Mouse (Mus musculus): ENCODE measurements around the gene Gal3st4.
"Not testable (repeated sequence)": the region's sequence is repeated elsewhere in the genome, so short reads cannot be mapped to it uniquely, and the experiment has no call there.

The Gal3st4 gene

DNA sequence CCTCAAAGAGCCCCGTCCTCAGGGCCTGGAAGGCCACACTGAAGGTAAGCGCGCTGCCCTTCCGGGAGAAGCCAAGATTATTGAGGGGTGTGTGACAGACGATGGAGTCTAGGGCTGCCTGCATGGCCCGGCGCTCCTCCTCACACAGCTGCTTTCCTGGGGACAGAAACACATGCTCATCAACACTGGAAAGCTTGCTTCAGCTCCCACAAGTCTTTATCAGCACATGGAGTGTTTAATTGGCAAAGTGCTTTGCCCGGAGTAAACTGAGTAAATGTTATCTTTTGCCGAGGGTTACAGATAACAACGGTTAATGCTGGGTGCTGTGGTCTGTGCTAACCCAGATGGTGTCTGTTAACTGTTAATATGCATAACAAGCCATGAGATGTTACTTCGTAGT is 11.8 kb downstream of the Gal3st4 start:
- no peak for DNase-seq

DNA sequence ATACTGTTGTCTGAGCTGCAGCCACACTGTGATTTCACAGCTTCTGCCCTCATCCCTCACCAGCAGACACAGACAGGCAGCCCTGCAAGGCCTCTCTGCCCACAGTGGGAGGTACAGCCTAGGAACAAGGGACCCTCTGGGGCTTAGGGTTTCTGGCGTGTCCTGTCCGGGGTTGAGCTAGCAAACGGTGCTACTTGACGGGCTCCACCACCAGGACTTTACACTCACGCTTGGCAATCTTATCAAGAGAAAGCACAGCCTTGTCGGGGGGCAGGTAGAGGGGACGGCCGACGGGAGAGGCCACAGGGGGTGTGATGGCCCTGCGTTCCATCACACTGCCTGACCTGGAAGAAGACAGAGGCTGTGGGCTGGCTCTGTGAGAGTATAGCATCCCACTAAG is 12.6 kb downstream of the Gal3st4 start:
- no peak for DNase-seq

DNA sequence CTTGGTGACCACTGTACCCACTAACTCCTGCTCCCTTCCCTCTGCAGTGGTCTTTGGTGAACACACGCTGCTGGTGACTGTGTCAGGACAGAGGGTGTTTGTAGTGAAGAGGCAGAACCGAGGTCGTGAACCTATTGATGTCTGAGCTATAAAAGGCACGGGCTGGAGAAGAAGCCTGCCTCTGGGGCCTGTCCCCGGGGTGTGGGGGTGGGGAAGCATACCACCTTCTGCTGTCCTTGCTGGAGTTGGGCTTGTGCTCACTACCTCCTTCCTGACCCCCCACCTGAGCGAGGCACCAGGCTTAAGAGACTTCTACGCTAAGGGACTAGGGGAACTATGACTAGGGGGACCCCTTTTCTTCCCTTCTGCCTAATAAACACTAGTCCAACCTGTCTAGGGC is 13.6 kb downstream of the Gal3st4 start:
- no peak for DNase-seq

DNA sequence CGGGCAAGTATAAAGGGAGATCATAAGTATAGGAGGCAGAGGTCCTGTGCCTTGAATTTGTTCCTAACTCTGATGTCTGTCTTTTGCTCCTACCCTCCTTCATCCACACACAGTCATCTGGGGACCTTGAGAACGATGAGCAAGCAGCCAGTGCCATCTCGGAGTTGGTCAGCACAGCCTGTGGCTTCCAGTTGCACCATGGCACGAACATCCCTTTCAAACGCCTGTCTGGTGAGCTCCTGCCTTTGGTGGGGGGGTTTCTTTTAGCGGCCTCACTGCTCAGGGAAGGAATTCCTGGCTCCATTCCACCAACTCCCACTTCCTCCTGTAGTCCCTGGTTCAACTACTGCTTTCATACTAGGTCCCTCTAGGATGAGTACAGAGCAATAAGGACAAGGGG is 14.1 kb downstream of the Gal3st4 start:
- DNase-seq, result no peak

DNA sequence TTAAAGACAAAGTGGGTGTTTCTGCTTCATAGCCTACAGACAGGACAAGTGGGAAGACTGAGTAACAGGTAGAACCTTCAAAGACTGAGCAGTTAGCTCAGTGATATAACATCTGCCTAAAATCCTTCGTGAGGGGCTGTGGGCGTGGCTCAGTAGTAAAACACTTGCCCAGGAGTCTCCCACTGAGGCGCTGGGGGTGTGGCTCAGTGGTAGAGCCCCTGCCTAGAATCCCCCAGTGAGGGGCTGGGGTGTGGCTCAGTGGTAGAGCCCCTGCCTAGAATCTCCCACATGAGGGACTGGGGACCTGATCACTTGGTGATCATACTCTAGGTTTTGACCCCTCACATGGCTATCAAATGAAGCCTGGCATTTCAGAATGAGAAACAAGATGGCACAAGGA is 14.6 kb downstream of the Gal3st4 start:
- no peak for DNase-seq

DNA sequence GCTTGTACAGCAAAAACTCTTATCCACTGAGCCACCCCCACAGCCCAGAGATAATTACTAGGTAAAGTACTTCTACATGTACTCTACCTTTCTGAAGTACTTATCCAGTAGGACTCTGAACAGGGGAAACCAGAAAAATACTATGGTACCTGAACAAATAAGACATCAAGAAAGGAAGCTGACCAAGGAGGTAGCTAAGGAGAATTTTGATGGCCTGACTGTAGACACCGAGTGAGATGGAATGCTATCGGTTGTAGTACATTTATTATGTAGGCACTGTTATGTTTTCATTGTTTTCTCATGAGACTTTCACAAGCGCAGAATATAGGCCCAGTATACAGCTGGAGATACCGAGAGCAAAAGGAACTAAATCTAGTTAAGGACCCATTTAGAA is 15.1 kb downstream of the Gal3st4 start:
- DNase-seq, result no peak

DNA sequence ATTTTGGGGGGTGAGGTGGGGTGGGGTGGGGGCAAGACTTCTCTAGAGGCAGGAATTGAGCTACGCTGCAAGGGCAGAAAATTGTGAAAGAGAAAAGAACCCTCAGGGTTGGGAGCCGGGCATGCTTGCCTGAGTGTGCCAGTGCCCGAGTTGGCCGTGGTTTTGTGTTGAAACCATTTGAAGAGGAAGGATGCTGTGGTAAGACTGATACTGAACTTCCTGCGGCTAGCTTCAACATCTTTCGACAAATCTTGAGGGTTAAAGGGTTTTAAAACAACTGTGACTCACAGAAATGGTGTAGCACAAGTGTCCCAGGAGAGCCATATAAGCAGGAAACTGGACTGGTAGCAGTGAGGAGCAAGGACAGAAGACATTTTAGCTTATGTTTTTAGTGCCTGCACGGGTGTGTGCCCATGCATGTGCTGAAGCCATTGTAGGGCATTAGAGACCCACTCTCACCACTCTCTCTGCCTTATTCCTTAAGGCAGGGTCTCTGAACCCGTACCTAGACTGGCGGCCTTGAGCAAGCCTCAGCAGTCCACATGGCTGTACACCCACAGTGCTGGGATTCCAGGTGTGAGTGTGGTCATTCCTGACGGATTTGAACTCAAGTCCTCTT is 15.6 kb downstream of the Gal3st4 start:
- DNase-seq, result no peak

DNA sequence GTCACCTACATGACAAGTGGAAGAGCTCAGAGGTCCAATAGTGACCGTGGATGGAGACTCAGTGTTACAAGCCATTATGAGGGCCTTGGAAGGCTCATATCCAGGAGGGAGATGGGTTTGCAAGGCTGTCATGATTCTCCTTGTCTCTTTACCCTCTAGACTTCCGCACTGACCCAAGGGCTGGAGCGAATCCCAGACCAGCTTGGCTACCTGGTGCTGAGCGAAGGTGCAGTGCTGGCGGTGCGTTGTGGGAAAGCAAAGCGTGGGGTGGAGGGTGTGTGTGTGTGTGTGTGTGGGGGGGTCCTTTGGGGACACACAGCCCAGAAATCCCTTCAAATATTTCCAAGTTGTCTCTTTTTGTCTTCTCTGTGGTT is 16.6 kb downstream of the Gal3st4 start:
- DNase-seq, result peak in 1 of 2 experiments; percentile 52

DNA sequence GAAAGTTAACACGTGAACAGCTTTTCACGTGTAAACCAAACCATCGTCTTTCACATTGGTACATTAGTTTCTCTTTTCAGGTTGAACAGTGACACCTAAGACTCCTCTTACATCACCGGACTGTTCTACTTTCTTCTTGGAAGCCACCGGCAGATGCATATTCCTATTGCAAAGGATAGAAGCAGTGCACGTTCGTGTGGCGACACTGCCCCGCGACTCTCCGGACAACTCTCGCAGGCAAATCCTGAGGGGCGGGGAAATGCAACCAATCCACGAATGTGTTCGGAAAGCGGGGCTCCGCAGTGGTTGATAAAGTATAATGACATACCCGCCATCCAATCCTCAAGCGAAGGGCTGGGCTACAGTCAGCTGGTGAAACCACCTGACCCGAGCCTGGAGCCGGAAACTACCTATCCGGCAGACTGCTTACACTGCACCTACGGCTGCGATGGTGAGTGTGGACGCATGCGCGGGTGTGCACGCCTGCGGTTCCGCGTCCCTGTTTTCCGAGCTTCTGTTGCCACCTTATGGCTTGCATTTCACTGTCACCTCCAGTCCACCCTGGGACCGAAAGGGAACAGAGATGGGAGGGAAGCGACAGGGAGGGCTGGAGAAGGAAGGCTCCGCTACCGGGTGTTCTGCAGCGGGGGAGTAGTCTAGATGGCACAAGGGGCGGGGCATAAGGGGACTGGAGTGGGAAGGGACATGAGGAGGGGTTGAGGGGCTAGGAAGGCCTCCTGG is 17.1 kb downstream of the Gal3st4 start, which contains the start of gene Lamtor4:
Gene Lamtor4, plus strand, starts transcription at position 130 of the 741 bp plus-strand sequence.
- DNase-seq, result peak; percentile 93 to 99

DNA sequence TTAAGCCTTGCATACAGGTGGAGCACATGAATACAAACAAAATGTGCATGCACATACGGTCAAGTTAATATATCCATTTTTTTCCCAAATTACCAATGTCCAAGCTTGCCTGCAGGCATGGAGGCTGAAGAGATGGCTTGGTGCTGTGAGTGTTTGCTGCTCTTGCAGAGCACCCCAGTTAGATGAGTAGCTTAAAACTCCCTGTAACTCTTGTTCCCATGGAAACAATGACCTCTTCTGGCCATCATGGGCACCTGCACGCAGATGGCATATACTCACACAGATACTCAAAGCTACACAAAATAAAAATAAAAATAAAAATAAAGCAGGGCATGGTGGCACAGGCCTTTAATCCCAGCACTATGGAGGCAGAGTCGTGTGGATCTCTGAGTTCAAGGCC is 19.6 kb downstream of the Gal3st4 start:
- no peak for DNase-seq

DNA sequence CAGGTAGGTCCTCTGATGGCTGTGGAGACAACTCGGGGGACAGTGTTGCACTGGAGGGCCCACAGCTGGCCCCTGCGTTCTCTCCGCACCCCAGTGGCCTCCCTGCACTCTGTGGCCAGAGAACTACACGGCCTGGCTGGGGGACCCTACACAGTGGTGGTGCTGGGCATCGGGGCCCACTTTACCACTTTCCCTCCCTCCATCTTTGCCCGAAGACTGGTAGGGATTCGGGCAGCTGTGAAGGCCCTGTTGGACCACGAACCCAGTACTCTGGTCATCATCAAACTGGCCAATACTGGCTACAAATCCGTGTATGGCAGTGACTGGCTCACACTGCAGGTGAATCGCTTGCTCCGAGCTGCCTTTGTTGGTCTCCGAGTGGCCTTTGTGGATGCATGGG is 21.5 kb downstream of the Gal3st4 start:
- DNase-seq, result no peak

DNA sequence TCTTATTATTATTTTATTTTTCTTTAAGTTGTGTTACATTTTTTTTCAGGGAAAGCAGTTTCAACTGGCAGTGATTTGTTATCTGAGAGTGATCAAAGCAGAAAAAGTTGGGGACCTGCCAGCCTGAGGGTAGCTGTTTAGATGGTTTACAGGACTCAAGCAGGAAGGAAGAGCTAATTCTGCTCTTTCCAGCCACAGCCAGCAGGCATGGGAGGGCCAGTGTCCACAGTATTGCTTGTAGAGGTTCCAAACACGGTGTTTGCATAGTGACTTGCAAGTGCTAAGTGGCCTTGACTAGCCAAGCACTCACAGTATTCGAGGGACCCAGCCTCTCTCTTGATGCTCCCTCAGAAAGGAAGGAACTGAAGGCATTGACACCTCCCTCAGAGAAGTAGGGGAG is 31.1 kb downstream of the Gal3st4 start:
- DNase-seq, result no peak

DNA sequence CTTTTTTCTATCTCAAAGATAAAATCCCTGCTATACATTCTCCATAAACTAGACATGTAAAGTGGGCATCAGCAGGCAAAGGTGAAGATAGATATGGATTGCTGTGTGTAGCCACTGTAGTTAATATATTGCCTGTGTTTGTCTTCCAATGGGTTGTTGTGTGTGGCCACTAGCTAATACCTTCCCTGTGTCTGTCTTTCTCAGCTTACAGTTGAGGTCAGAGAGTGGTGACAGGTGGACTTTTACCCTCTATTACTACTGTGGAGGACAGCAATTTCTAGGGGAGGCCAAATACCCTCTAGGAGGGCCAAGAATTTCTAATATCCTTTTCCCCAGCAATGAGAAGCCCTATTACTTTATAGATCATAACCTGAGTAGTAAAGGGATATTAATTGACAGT is 38.4 kb downstream of the Gal3st4 start:
- no peak for DNase-seq

DNA sequence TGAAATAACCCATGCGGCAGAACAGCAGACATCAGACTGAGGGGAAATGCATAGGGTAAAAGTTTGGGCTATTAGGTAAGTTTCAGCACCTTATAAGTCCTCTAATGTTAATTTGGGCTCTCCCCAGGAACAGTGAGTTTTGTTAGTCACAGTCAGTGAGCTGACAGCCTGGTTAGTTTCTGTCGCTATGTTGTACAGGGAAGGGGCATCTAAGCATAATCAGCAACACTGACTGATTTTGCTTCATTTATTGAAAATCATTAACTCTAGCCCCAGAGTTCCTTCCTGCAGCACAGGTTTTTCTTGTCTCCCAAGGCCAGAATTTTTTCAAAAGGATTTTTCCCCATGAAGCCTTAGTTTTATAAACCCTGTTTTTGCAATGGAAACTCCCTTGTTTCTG is 38.9 kb downstream of the Gal3st4 start:
- DNase-seq, result no peak

DNA sequence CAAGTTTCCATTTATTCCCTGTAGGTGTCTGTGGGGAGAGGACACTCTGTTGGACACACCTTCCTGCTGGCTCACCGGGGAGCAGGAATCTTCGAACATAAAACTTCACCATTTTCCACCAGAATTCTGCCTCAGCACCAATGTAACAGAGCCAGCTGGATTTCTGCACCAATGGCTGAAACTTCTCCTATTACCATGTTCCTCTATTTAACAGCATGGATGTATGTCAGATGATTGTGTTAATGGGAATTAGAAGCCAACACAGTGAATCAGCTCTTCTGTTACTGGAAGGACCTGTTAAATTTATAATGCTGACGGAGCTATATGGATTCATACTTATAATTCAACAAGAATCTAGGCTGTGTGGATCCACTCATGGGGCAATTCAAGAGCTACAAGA is 43.1 kb downstream of the Gal3st4 start:
- DNase-seq, result no peak

DNA sequence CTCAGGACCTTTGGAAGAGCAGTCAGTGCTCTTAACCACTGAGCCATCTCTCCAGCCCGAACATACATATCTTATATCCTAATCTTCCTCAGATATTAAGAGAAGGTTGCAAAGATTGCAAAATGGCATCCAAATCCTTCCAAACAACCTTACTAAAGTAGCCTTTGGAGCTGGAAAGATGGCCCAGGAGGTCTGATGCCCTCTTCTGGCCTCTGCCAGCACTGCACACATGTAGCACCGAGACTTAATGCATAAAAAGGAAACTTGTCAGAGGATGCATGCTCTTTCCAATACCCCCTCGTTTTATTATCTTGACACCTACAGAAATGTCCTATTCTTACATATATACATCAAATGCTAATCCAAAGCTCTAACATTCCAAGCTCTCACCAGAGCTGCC is 44.6 kb downstream of the Gal3st4 start:
- peak; percentile 11 to 12 for DNase-seq

DNA sequence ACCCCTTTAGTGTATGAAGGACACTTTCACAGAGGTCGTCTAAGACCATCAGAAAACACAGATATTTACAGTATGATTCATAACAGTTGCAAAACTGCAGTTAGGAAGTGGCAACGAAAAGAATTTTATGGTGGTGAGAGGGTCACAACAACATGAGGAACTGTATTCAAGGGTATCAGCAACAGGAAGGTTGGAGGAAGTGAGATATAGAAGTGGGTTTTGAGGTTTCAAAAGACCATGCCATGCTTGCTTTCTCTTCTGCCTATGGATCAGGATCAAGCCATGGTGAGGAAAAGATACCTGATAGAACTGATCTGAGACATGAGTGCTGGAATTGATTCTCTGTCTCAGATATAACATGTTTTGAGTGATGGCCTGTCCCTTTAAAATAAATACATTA is 45.3 kb downstream of the Gal3st4 start:
- no peak for DNase-seq

DNA sequence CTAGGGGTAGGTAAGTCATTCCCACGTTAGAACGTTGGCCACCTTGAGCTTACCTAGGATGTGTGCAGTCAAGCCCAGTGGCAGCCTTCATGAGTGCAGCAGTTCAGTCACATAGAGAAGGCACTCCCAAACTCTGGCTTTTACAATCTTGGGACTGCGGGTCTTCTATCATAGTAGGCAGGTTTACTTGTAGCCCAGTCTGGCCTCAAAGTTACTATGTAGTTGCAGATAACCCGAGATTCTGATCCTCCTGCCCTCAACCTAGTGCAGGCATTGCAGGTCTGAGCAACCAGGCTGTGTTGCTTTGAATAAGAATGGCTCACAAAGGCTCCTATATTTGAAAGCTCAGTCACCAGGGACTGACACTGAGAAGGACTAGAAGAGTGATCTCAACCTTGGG is 46.1 kb downstream of the Gal3st4 start:
- no peak for DNase-seq

DNA sequence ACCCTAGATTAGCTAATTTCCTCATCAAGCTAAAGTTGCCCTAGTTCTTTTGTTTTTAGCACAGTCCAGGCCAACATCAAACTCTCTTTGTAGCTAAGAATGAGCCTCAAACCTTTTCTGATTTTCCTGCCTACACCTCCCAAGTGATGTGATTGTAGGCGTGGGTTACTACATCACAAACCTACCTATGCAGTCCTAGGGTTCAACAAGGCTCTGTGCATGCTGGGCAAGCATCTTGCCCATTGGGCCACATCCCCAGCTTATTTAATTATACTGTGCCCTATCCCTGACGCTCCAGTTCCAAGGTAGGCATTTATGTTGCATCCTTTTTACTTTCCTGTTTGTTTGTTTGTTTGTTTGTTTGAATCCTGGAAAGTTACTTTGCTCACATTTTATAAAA is 46.9 kb downstream of the Gal3st4 start, which contains the start of gene Nxpe5:
Gene Nxpe5, plus strand, starts transcription at position 199 of the 400 bp plus-strand sequence.
- DNase-seq, result no peak

DNA sequence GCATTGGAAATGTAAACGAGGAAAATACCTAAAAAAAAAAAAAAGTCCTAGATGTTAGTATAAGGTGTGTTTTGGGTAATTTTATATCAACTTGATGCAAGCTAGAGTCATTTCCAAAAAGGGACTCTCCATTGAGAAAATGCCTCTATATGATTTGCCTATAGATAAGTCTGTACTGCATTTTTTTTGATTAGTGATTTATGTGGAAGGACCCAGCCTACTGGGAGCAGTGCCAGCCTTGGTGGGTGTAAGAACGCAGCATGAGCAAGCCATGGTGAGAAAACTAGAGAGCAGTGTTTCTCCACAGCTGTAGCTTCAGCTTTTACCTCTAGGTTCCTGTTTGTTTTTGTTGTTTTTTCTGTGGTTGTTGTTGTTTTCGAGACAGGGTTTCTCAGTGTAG is 49.4 kb downstream of the Gal3st4 start:
- DNase-seq, result no peak

DNA sequence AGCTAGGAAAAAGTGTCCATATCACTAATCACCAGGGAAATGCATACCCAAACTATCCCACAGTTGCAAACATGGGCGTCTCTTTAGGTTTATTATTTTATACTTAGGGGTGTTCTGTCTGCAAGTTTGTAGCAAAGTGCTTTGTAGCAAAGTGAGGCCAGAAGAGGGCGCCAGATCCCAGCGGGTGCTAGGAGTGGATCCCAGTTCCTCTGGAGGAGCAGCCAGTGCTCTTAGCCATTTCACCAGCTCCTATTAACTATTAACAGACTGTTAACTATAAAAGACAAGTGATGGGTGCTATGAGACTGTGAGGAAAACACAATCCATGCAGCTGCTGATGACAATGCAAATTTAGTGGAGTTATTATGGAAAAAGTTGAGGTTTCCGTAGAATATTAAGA is 50.5 kb downstream of the Gal3st4 start:
- peak; percentile 76 to 78 for DNase-seq

DNA sequence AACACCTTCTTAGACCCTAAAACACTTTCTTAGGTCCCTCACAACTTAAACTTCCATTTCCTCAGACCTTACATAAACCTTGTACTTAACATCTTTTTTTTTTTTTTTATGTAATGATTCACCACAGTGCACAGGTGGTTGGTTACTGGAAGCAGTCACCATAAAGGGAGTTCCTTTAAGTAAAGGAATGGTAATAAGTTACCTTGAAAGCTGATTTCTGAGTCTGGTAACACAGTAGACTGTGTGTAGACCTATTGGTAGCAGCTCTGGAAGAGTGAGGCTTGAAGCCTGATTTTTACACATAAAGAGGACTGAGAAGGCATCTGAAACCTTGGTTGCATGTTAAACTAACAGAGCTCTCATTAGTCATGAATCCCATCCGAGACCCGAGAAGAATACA is 52.8 kb downstream of the Gal3st4 start:
- DNase-seq, result no peak

DNA sequence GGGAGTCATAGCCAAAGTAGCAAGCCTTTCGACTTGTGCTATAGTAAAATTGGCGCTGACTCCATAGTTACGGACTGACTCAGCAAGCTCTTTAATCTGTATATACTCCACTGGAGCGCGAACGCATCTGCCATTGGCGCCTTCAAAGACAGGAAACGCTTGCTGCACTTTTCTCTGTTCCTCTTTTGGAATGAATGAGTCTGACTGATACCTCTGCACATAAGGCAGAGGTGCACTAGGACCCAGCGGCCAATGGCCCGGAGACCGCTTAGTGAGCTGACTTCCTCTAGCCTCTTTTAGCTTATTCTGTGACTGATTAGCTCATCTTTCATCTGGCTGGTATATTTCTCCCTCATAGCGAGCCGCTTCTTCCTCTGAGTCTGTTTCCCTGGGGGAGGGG is 56.0 kb downstream of the Gal3st4 start:
- not testable (repeated sequence) for DNase-seq
